ENCODE assay signal across 7 mouse cellular contexts in the genomic region with DNA sequence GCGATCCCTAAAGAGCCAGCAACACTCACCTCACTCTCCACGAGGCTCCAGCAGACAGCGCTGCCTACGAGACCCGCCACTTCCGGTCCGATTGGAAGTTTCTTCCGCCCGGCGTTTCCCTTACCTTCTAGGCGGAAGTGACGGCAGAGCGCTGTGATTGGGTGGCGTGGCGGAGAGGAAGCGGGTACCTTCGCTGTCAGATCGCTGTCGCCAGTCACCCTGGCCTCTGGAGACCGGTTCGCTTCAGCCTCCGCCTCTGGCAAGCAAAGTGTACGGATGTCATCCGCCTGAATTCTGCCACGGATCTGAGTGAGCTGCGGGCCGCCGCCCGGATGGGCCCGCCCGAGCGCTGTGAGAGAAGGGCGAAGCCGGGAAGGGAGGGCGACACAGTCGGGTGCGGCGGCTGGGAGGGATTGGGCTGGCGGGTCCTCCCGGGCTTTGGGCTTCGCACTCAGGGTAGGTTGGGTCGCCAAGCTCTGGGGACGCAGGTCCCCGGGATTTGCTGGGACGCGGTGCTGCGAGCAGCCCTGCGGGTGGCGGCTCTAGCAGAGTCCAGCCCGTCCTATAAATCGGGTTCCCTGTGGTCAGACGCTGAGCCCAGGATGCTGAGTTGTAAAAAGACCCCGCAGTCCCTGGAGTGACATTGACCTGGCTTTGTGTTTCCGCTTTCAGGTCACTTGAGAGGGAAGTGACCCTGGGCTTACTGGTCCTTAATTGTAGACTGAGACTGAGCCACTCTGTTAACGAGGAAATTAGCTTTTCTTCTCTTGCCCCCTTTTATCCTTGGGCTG. TPM values are rescaled to one million over a fixed set of nuclear protein-coding genes. Genes with fewer than 3 reads are reported as not detected.
A peak's percentile ranks its signal among the peaks of the same experiment; 100 is the strongest.
DNase-seq lines count a peak whose midpoint lies in the region; ATAC-seq and TF ChIP-seq lines count a peak whose summit lies in the region.

A gene (plus strand): TSS at position 67 of the 791 bp plus-strand sequence.
A gene (minus strand): TSS at position 93 of the 791 bp plus-strand sequence.

- H3K4me2 ChIP-seq in intestine, postnatal 0 days (replicated peaks; ENCODE audit: low read depth) = peak within 1 kb of the TSS; percentile 90
- peak within 1 kb of the TSS; percentile 83 for H3K4me2 ChIP-seq in midbrain, embryonic 12.5 days (replicated peaks)

- DNase-seq in adrenal gland, postnatal 10 days = peak; percentile 97
- peak; percentile 94 for DNase-seq in embryonic facial prominence, embryonic 10.5 days (ENCODE audit: low spot score)
- peak; percentile 59 for DNase-seq in gonadal fat pad, adult 2 months (ENCODE audit: low read depth)
- DNase-seq in left cerebral cortex, postnatal 4 days = peak; percentile 94

- peak; percentile 98 for TF ChIP-seq POLR2A in small intestine, adult 2 months (IDR thresholded peaks at IDR 0.05; ENCODE audit: low read depth, low read length)

- no peaks in the 10 kb centered on the region for H3K27me3 ChIP-seq in embryonic facial prominence, embryonic 10.5 days (replicated peaks; ENCODE audit: low read depth, poor library complexity, severe bottlenecking)
- no peaks in the 10 kb centered on the region for H3K27me3 ChIP-seq in intestine, postnatal 0 days (replicated peaks; ENCODE audit: control insufficient read depth, insufficient read depth, low read length)
- H3K27me3 ChIP-seq in midbrain, embryonic 12.5 days = no peaks in the 10 kb centered on the region
- no peaks in the 10 kb centered on the region for H3K27me3 ChIP-seq in small intestine, adult 2 months (ENCODE audit: control insufficient read depth, insufficient read depth, low read length)

- peak; percentile 10; the same call in 1 of the 2 replicates for TF ChIP-seq CTCF in intestine, postnatal 0 days (IDR thresholded peaks at IDR 0.05; ENCODE audit: low read depth)
- TF ChIP-seq CTCF in small intestine, adult 2 months (IDR thresholded peaks at IDR 0.05; ENCODE audit: extremely low read depth, insufficient read length, insufficient replicate concordance, low read depth, low read length) = 0 out of 2 replicates have a peak, but pooled peaks have one; percentile 10

- peak; percentile 95 for ATAC-seq in intestine, postnatal 0 days
- ATAC-seq in midbrain, embryonic 12.5 days (ENCODE audit: low FRiP score, low read depth) = peak; percentile 99

- WGBS in embryonic facial prominence, embryonic 10.5 days = under 1% methylated on average over 55 of the region's 55 CpGs
- WGBS in intestine, postnatal 0 days = under 1% methylated on average over 54 of the region's 55 CpGs
- under 1% methylated on average over 55 of the region's 55 CpGs for WGBS in midbrain, embryonic 12.5 days
- under 1% methylated on average over 55 of the region's 55 CpGs for WGBS in small intestine, adult 2 months

- H3K9ac ChIP-seq in intestine, postnatal 0 days (ENCODE audit: low read depth, low read length) = peak within 1 kb of the TSS; percentile 83
- H3K9ac ChIP-seq in midbrain, embryonic 12.5 days (replicated peaks) = peak within 1 kb of the TSS; percentile 89

- H3K4me1 ChIP-seq in embryonic facial prominence, embryonic 10.5 days = peaks cover 13% of the 10 kb centered on the region
- H3K4me1 ChIP-seq in intestine, postnatal 0 days (replicated peaks; ENCODE audit: control insufficient read depth, insufficient read depth, low read length) = peaks cover 4% of the 10 kb centered on the region; the same call in 1 of the 2 replicates
- H3K4me1 ChIP-seq in midbrain, embryonic 12.5 days = peaks cover 13% of the 10 kb centered on the region
- H3K4me1 ChIP-seq in small intestine, adult 2 months (ENCODE audit: control insufficient read depth, insufficient read depth, insufficient read length, low read length) = peaks cover 21% of the 10 kb centered on the region; the same call in 1 of the 2 replicates

- peaks cover 41% of the 10 kb centered on the region for H3K36me3 ChIP-seq in embryonic facial prominence, embryonic 10.5 days (replicated peaks)
- H3K36me3 ChIP-seq in intestine, postnatal 0 days (ENCODE audit: control insufficient read depth, insufficient read depth) = peaks cover 10% of the 10 kb centered on the region
- H3K36me3 ChIP-seq in midbrain, embryonic 12.5 days = peaks cover 26% of the 10 kb centered on the region
- H3K36me3 ChIP-seq in small intestine, adult 2 months (ENCODE audit: control insufficient read depth, insufficient read depth, low read length) = peaks cover 11% of the 10 kb centered on the region

- intact Hi-C loops in left cerebral cortex, postnatal 4 days (cut with DNase I) = no loop called here

- H3K27ac ChIP-seq in embryonic facial prominence, embryonic 10.5 days (replicated peaks) = peak within 1 kb of the TSS; percentile 88
- H3K27ac ChIP-seq in intestine, postnatal 0 days (ENCODE audit: low read depth, low read length) = peak within 1 kb of the TSS; percentile 94
- H3K27ac ChIP-seq in midbrain, embryonic 12.5 days (replicated peaks) = peak within 1 kb of the TSS; percentile 92
- peak within 1 kb of the TSS; percentile 88 for H3K27ac ChIP-seq in small intestine, adult 2 months (ENCODE audit: insufficient read depth, low read depth, low read length)

- no peaks in the 10 kb centered on the region for H3K9me3 ChIP-seq in embryonic facial prominence, embryonic 10.5 days
- H3K9me3 ChIP-seq in intestine, postnatal 0 days (ENCODE audit: control insufficient read depth) = no peaks in the 10 kb centered on the region
- H3K9me3 ChIP-seq in midbrain, embryonic 12.5 days = no peaks in the 10 kb centered on the region

- peak within 1 kb of the TSS; percentile 87 for H3K4me3 ChIP-seq in embryonic facial prominence, embryonic 10.5 days
- H3K4me3 ChIP-seq in intestine, postnatal 0 days (ENCODE audit: low read depth, low read length) = peak within 1 kb of the TSS; percentile 70
- peak within 1 kb of the TSS; percentile 91 for H3K4me3 ChIP-seq in midbrain, embryonic 12.5 days
- H3K4me3 ChIP-seq in small intestine, adult 2 months (ENCODE audit: low read depth, low read length) = peak within 1 kb of the TSS; percentile 95

RNA-seq across cellular contexts. Expression of the first gene that starts in this region (rescaled TPM):
- 10 to 100 TPM; 15.6 to 17.0 TPM for total RNA-seq in adrenal gland, postnatal 10 days (2021)
- polyA plus RNA-seq in embryonic facial prominence, embryonic 10.5 days (2016; fragmentation: Nextera tagmentation; extraction: Ambion mirVana) = 25.9 and 27.8 TPM in 2 replicates
- polyA plus RNA-seq in gonadal fat pad, adult 2 months (2012; rRNA removed) = 14.9 and 19.0 TPM in 2 replicates
- 65.6 TPM in 2 replicates for polyA plus RNA-seq in intestine, postnatal 0 days (2015; fragmentation: Nextera tagmentation; extraction: Ambion mirVana)
- 10 to 100 TPM; 31.9 to 33.4 TPM for total RNA-seq in left cerebral cortex, postnatal 4 days (2021)
- polyA plus RNA-seq in midbrain, embryonic 12.5 days (2016; fragmentation: Nextera tagmentation; extraction: Ambion mirVana) = 37.5 and 39.7 TPM in 2 replicates
- 2.9 and 6.2 TPM in 2 replicates for polyA plus RNA-seq in small intestine, adult 2 months (2012; rRNA removed)

RNA-seq across cellular contexts. Expression of the second gene that starts in this region (rescaled TPM):
- total RNA-seq in adrenal gland, postnatal 10 days (2021) = 10 to 100 TPM; 24.9 to 25.5 TPM
- 58.1 and 64.6 TPM in 2 replicates for polyA plus RNA-seq in embryonic facial prominence, embryonic 10.5 days (2016; fragmentation: Nextera tagmentation; extraction: Ambion mirVana)
- 10.8 and 21.9 TPM in 2 replicates for polyA plus RNA-seq in gonadal fat pad, adult 2 months (2012; rRNA removed)
- polyA plus RNA-seq in intestine, postnatal 0 days (2015; fragmentation: Nextera tagmentation; extraction: Ambion mirVana) = 10.1 TPM in 2 replicates
- total RNA-seq in left cerebral cortex, postnatal 4 days (2021) = 10 to 100 TPM; 32.2 to 33.2 TPM
- 50.9 and 55.5 TPM in 2 replicates for polyA plus RNA-seq in midbrain, embryonic 12.5 days (2016; fragmentation: Nextera tagmentation; extraction: Ambion mirVana)
- polyA plus RNA-seq in small intestine, adult 2 months (2012; rRNA removed) = 1.2 and 3.2 TPM in 2 replicates

Comparison
In these comparisons a context has a peak if more than half of its experiments do, and no peak if none do; other contexts are left out.
1. Peak in every context shown above with its lines: DNase-seq, ATAC-seq, H3K4me3 ChIP-seq and H3K27ac ChIP-seq.